Mouse (Mus musculus) lung, embryonic 16.5 days (tissue): ENCODE measurements around the gene Adap2. TPM values are rescaled to one million over a fixed set of nuclear protein-coding genes. Genes with fewer than 3 reads are reported as not detected.

ENCODE experiments used
- ATAC-seq: fragments of 200-750 bp; cut with Nextera tagmentation; 2 replicates; pipeline ENCODE4 v1.8.0; 2017; ENCODE audit warnings: low read depth, mild to moderate bottlenecking, moderate library complexity
- H3K27ac ChIP-seq: fragments of 300-500 bp; sonication (generic); 2 replicates; pipeline ENCODE4 v1.5.1; 2014; ENCODE audit warnings: mild to moderate bottlenecking, control low read depth, low read length
- H3K27me3 ChIP-seq: fragments of 300-500 bp; sonication (generic); 2 replicates; pipeline ENCODE4 v1.6.1; 2014; ENCODE audit warnings: low read depth, low read length, mixed read lengths; ENCODE audit not compliant: control insufficient read depth, insufficient read depth
- H3K36me3 ChIP-seq: fragments of 300-500 bp; sonication (generic); 2 replicates; pipeline ENCODE4 v1.6.1; 2014; ENCODE audit warnings: low read length; ENCODE audit not compliant: control insufficient read depth, insufficient read depth
- H3K4me1 ChIP-seq: fragments of 300-500 bp; sonication (generic); replicated peaks from 2 replicates; pipeline ENCODE4 v1.6.1; 2014; ENCODE audit warnings: low read length, mixed read lengths; ENCODE audit not compliant: control insufficient read depth, insufficient read depth
- H3K4me2 ChIP-seq: fragments of 300-500 bp; sonication (generic); 2 replicates; pipeline ENCODE4 v1.6.1; 2014; ENCODE audit warnings: low read depth, low read length, control low read depth
- H3K4me3 ChIP-seq: fragments of 300-500 bp; sonication (generic); 2 replicates; pipeline ENCODE4 v1.5.1; 2014; ENCODE audit warnings: mild to moderate bottlenecking, low read length, control low read depth
- H3K9ac ChIP-seq: fragments of 300-500 bp; sonication (generic); 2 replicates; pipeline ENCODE4 v1.6.1; 2014; ENCODE audit warnings: low read length, control low read depth
- H3K9me3 ChIP-seq: fragments of 300-500 bp; sonication (generic); 2 replicates; pipeline ENCODE4 v1.6.1; 2016; ENCODE audit warnings: low read length; ENCODE audit not compliant: control insufficient read depth
- WGBS: fragments of 180-500 bp; shearing (Covaris S2); extraction: QIAGEN DNeasy Blood & Tissue Kit; methylation state at CpG from one replicate; pipeline ENCODE4 v1.1.7; 2014; 5-methylcytosine and 5-hydroxymethylcytosine counted together
- polyA plus RNA-seq: library from polyadenylated mRNA; unstranded; fragments of >200 nt; fragmentation: Nextera tagmentation; extraction: Ambion mirVana; gene quantifications from 2 replicates; pipeline ENCODE4 v1.2.1, GENCODE M21; 2015

The Adap2 gene
- polyA plus RNA-seq, 1 experiment from 2014 or later: 4.0 TPM

- 85% methylated on average over 11 of the region's 11 CpGs for WGBS
- H3K9ac ChIP-seq: no peak overlapping the region
Observed at GRCm38 (mm10) chr11:80218657-80219293, 64.9 kb downstream of the Adap2 start.

More at GRCm38 (mm10) chr11:80218657-80219293, 64.9 kb downstream of the Adap2 start:
- Histone ChIP-seq H3K27ac (no peak overlapping the region), H3K4me3 (no peak overlapping the region), H3K9me3 (no peaks in the 10 kb centered on the region), H3K36me3 (peaks cover 9% of the 10 kb centered on the region; the same call in 1 of the 2 replicates), H3K27me3 (no peaks in the 10 kb centered on the region), H3K4me1 (no peaks in the 10 kb centered on the region), H3K4me2 (no peak overlapping the region)
- no peak for ATAC-seq

Other genes with a start within 250 kb of the Adap2 start
- gene Utp6, start 191.7 kb upstream of the Adap2 start, polyA plus RNA-seq: 41.5 and 46.6 TPM in 2 replicates
- gene Suz12, start 161.0 kb upstream of the Adap2 start, polyA plus RNA-seq: 18.1 and 18.4 TPM in 2 replicates
- 34.6 and 39.6 TPM in 2 replicates for gene Crlf3, start 73.1 kb upstream of the Adap2 start, polyA plus RNA-seq
- gene Atad5, start 64.7 kb upstream of the Adap2 start, polyA plus RNA-seq: 9.6 and 11.5 TPM in 2 replicates
- gene Tefm, start 11.9 kb upstream of the Adap2 start, polyA plus RNA-seq: 24.6 and 33.5 TPM in 2 replicates
- 10.1 and 11.2 TPM in 2 replicates for gene Rnf135, start 29.7 kb downstream of the Adap2 start, polyA plus RNA-seq
- 47.3 and 48.5 TPM in 2 replicates for gene Rhot1, start 54.9 kb downstream of the Adap2 start, polyA plus RNA-seq
- 1.5 and 1.7 TPM in 2 replicates for gene Rhbdl3, start 146.8 kb downstream of the Adap2 start, polyA plus RNA-seq
- 17.5 and 19.4 TPM in 2 replicates for gene 5730455P16Rik, start 223.9 kb downstream of the Adap2 start, polyA plus RNA-seq
- gene Zfp207, start 229.2 kb downstream of the Adap2 start, polyA plus RNA-seq: 229 and 240 TPM in 2 replicates